Mouse (Mus musculus): ENCODE results near the gene Nt5c. TPM values are rescaled to one million over a fixed set of nuclear protein-coding genes. Genes with fewer than 3 reads are reported as not detected.
"Not testable (repeated sequence)": the region's sequence is repeated elsewhere in the genome, so short reads cannot be mapped to it uniquely, and the experiment has no call there.

Gene Nt5c
- polyA plus RNA-seq, 2 experiments from 2014 or later: 296 to 304 TPM

DNA sequence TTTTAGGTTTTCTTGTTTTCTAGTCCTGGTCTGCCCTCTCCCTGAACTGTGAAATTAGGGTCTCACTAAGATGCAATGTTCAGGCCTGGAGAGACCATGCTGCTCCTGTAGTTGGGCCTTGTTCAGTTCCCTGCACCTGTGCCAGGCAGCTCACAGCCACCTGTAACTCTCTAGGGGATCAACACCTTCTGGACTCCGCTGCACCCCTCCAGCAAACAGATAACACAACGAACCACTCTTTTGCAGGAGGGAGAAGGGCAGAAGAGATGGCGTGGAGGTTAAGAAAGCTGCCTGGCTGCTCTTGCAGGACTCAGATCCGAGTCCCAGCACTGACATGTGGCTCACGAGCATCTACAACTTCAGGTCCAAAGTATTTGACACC lies 18.8 kb upstream of the Nt5c start:
- no peak for ATAC-seq

DNA sequence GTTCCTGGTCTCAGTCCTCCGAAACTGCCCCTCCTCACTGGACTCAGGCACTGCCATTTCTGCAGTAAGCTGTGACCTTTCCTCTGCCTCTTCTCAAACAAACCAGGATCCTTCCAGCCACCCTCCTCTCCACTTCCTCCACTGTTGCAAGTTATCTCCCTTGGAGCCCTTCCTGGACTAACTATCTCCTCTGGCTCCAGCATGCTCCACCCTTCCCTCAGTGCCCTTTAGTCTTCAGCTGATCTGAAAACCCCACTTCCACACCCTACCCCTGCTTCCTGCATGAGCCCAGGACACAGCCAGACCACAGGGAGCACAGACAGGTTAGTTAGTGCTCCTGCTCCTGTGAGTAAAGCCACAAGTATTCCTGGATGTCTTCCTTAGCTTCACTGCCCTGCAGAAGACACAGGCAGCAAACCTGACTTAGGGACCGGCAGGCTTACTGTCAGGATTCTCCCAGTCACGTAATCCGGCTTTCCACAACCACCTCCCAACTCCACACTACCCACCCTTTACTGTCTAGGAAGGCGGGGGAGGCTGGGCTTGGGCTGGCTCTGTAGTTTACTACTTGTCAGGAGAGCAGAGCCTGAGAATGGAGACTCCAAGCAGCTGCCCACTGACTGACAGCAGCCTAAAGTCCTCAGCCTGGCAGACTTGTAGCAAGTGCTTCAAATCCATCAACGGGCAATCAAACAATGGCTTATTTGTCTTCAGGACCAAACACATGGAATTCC lies 18.3 kb upstream of the Nt5c start:
- no peak for ATAC-seq

DNA sequence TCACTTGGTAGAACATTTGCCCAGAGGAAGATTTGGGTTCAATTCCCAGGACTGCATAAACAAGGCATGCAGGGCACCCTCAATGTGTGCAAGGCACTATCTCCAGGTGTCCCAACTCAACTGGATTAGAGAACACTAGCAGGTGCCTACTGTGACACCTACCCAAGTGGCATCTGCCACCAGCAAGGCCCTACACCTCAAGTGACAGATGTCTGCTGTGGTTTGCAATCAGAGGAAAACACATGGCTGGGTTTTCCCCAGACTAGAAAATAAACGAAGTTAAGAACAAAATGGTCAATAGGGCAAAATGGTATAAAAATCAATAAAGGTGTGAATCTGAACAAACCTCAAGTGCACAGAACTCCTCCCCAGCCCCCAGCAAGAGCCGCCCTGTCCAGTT lies 16.4 kb upstream of the Nt5c start:
- ATAC-seq: peak; percentile 77

DNA sequence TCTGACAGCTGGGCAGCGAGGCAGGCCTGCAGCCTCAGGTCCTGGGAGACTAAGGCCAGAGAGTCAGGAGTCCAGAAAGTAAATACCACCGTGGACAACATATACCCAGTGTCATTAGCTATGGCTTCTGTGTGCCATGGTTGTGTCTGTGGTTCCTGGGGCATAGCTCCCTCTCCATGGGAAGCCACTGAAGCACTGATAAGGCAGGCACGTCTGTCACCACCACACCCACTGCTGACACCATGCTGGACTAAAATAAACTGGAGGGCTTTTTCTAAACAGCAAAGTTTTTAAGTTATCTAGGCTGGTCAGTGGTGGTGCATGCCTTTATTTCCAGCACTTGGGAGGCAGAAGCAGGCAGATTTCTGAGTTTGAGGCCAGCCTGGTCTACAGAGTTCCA lies 14.9 kb upstream of the Nt5c start:
- ATAC-seq: no peak

DNA sequence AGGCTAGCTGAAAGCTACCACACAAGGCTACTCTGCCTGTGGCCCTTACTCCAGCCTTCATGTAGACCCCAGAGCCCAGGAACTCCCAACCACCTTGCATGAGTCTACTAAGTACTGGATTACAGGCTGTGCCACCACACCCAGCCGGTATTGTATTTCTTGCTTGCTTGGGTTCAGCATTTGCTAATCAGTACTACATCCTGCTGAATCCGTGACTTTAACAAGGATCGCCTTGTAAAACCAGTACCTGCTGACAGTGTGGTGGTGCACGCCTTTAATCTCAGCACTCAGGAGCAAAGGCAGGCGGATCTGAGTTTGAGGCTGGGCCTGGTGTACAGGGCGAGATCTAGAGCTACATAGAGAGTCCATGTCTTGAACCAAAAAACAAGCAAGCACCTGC lies 11.0 kb upstream of the Nt5c start:
- ATAC-seq: no peak

DNA sequence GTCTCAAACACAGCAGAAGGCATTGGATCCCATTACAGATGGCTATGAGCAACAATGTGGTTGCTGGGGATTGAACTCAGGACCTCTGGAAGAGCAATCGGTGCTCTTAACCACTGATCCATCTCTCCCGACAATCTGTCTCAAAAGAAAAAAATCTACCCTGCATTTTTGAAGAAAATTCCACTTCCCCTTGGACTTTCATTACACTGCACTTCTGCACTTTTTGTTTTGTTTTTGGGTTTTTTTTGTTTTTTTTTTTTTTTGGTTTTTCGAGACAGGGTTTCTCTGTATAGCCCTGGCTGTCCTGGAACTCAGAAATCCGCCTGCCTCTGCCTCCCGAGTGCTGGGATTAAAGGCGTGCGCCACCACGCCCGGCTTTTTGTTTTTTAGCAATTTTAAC lies 4.9 kb upstream of the Nt5c start:
- not testable (repeated sequence) for ATAC-seq

DNA sequence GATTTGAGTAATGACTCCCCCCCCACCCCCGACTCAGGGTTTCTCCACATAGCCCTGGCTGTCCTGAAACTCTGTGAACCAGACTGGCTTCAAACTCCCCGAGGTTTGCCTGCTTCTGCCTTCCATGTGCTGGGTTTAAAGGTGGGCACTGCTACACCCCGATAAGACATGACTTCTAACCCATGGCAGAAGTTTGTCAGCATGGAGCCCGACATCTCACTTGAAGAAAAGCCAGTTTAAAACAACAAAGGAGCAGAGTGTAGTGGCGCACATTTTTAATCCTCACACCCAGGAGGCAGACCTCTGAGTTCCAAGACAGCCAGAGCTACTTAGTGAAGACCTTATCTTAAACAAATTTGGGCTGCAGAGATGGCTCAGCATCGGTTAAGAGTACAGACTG lies 725 bp upstream of the Nt5c start:
- ATAC-seq: no peak

DNA sequence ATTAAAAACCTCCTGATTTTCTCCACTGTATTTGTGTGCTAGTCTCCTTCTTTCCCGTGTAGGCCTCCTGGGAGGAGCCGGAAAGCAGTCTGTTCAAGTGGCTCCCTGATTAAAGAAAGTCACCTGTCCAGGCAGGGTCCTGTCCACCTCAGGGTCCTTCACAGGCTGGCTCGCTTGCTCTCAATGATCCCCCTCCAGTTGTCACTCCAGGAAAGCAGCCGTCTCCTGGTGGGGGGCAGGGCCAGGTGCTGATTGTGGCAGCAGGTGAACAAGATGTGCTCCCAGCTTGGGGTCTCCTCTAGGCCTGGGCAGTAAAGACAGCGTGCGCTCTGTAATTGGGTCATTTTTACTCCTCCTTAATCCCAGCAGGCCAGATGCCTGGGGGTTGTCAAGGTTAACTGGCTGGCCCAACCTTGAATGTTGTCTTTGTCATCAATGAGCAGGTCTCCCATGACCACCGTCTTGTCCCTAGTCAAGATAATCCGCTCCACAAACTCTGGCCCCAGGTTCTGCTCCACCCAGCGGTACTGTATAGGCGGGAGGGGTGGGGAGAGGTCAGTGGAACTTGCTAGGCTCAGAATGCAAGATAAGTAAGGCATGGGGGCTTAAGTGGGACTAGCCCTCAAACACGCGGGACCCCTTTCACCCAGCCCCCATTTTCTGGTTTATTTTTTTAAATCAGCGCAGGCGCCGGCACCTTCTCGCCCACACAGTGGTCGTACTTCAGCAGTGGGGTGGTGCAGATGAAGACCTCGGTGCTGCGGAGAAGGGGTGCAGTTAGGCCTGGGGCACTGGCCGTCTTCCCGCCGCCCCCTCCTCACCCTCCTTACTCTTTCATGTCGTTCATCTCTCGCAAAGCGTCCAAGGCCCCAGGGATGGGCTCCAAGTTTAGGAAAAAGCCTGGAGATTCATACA lies 964 bp downstream of the Nt5c start:
- peak; percentile 4 for ATAC-seq

DNA sequence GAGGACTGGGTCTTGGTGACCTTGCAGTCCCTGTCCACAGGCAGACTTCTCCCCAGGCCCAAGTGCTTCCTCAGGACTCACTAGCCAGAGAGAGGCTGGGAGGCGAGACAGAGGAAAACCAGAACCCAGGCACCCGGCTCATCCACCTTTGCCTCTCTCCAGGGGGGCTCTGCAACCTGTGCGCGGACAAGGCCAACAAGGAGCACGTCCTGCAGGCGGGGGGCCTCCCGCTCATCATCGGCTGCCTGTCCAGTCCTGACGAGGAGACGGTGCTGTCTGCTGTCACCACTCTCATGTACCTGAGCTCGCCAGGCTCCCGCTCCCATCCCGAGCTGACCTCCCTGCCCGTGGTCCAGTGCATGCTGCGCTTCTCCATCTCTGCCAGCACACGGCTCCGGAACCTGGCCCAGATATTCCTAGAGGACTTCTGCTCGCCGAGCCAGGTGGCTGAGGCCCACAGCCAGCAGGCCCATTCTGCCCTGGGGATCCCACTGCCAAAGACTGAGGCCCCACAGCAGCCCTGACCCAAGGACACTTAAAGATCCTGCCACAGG lies 3.0 kb downstream of the Nt5c start:
- no peak for ATAC-seq

DNA sequence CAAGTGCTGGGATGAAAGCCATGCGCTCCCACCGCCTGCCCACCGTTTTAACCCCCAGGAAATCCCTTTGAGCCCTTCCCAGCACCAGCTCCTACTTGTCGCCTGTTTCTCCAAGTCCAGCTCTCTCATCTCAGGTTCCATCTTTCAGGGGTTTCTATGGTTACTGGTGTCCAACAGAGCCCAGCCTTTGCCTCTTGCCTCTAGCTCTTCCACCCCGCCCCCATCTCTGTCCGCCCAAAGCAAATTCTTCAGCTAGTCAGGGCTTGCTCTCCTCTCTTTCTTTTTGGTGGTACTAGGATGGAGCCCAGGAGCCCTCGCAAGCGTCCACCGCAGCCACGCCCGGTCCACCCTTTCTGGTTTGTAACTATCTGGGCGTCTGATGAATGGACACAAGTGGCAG lies 6.5 kb downstream of the Nt5c start:
- ATAC-seq: no peak

DNA sequence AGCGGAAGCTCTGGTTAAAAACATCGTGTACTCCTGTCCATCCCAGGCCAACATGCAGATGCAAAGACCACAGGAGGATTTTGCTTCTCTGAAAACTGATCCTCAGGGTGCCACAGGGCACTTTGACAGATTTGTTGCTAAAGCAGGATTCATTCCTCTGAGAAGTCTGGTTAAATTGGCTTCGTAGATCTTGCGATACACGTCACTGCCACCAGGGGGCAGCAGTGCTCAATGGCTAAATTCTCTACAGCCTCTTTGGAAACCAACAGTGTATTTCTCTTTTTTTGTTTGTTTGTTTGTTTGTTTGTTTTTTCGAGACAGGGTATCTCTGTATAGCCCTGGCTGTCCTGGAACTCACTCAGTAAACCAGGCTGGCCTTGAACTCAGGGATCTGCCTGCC lies 7.9 kb downstream of the Nt5c start:
- no peak for ATAC-seq

DNA sequence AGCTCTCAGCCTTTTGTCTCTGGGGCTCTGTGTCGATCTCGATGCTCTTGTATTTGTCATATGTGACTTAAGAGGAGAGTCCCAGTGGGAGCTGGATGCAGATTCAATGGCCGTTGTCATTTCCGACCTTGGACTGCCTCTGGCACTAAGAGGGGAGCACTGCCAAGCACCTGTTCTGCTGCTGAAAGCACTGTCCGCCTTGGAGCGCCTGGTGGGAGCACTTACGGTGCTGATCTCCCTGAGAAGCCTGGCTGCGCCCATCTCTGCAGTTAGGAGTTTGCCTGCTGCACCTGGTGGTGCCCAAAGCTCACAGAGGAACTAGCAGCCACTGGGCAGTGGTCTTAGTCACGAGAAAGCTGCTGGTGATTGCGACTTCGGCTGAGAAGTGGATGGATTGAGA lies 8.4 kb downstream of the Nt5c start:
- no peak for ATAC-seq

DNA sequence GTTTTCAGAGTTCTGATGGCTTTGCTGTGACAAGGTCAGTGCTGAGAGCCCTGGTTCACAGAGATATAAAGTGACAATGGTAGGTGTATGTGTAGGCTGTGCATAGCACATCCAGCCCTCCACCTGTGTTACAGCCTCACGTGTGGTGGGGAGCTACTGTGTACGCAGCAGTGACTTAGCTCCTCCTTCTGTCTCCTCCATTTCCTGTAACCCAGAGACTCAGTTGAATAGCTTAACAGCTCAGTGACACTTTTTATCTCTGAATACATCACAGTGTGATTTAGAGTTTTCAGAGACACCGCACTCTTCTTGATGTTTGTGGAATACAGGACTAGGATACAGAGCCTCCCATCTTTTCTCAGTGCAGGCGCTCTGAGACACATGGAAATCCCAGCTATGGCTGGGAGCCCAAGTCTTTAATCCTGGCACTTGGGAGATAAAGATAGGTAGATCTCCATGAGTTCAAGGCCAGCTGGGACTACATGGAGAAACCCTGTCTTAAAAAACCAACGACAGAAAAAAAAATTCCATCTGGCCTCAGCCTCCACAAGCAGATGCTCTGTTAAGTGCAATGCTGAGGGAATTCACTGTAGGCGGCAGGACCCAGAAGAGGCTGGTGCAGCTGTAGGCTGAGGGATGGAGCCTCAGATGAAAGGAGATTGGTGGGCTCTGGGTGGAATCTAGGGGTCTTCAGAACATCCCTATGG lies 10.0 kb downstream of the Nt5c start:
- peak; percentile 94 for ATAC-seq

DNA sequence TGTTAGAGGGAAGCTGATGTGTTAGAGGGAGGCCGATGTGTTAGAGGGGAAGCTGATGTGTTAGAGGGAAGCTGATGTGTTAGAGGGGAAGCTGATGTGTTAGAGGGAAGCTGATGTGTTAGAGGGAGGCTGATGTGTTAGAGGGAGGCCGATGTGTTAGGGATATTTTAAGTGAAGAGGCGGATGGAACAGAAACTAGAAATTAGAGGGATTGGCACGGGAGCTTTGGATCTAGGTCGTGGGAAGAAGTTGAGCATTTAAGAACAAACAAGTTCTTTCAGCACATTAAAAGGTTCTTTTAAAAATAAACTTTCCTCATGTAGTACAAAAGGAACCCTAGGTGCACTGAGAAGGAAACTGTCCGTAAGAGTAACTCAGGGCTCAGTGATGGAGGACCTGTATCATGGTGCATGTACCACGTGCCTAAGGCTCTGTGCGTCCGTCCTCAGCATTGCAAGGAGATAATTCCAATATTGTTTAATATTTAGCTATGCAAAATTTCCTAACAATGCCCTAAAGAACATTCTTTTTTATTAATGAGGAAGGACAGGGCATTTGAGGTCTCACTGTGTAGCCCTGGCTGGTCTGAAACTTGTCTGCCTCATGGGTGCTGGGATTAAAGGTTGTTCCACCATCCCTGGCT lies 13.2 kb downstream of the Nt5c start:
- no peak for ATAC-seq

DNA sequence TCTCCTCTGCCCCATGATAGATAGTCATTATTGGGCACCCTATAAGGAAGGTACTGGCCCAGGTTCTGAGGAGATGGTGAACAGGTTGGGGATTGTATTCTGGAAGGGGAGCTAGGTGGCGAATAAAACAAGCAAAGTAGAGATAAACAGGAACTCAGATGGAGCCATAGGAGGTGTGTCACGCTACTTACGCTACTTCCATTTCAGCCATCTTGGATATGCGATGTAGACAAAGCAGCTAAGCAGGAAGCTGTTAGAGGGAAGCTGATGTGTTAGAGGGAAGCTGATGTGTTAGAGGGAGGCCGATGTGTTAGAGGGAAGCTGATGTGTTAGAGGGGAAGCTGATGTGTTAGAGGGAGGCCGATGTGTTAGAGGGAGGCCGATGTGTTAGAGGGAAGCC lies 14.3 kb downstream of the Nt5c start:
- ATAC-seq: peak; percentile 22

DNA sequence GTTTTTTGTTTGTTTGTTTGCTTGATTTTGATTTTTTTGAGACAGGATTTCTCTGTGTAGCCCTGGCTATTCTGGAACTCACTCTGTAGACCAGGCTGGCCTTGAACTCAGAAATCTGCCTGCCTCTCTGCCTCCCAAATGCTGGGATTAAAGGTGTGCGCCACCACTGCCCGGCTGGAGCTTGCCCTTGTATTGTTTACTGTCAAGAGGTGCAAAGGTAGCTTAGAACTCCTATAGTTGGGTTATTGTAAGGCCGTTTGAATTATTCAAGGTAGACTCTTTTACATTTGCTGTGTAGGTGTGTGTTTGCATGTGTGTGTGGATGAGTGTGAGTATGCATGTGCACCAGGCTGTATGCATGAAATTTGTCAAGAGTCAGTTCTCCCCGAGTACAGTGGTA lies 15.0 kb downstream of the Nt5c start:
- ATAC-seq: not testable (repeated sequence)

DNA sequence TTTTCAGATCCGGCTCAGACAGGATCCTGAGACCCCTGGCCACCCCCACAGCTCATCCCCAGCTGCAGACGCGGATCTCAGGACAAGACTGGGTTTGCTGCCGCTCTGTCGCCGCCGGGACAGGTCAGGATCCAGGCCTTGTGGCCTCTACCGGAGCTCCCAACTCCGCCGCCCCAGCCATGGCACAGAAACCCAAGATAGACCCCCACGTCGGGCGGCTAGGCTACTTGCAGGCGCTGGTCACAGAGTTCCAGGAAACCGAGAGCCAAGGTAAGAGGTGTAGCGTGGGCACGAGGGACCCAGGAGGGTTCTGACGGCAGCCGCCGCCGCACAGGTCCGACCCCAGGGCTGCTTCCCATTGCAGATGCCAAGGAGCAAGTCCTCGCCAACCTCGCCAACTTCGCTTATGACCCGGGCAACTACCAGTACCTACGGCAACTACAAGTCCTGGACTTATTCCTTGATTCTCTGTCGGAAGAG lies 15.9 kb downstream of the Nt5c start:
- ATAC-seq: peak; percentile 4

DNA sequence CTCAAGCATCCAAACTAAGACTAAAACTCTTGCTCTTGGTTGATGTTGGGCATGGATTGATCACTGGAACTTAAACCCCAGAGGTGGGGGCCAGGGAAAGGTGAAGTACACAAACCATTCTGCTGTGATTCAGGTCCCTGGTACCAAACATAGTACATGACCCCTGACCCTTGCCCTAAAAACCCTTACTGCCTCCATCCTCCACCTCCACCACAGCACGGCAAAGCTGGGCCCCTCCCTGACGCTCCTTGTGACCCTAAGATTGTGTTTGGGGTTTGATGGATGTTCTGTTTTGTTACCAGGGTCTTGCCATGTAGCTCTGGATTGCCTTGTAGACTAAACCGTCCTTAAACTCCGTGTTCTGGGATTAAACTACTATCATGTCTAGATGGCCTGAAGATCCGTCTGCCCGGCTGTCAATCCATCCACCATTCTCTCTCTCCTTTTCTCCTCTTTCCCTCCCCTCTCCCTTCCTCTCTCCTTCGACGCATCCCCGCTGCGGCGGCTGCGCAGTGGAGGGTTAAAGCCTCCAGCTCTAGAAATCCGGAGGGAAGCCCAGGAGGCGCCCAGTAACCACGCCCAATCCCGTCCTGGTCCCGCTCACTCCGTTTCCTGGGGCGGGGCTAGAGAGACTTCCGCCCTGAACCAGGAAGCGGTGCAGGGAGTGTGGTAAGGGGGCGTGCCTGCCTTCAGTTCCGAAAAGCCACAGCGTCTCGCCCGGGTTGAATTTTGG lies 16.5 kb downstream of the Nt5c start, which contains the start of gene Armc7:
Gene Armc7 (plus strand): TSS at position 643 of the 733 bp plus-strand sequence.
- peak; percentile 92 for ATAC-seq

DNA sequence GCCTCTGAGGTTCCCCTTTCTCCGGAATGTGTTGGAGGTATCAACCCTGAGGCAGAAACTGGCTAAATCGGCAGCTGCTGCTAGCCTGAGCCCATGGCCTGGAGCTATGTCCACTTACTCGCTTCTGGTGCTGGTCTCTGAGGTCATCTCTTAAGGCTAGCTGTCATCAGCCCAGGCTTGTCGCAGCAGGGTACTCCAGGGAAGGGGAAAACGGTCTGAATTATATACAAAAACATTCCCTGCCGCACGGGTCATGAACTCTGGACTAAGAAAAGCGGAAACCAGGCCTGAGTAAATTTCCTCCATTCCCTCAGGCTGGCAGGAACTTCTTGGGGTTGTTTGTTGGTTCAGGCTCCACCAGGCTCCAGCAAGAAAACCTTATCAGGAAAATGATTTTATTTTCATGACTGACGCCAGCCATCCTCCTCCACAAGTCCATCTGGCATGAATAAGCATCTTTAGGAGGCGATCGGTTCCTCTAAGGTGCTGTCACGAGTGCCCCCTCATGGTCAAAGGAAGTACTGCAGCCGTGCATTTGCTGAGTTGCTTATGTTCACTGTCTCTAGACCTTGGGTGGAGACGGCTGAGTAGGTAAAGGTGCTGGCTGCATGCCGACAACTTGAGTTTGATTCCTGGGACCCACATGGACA lies 17.9 kb downstream of the Nt5c start:
- peak; percentile 18 for ATAC-seq

DNA sequence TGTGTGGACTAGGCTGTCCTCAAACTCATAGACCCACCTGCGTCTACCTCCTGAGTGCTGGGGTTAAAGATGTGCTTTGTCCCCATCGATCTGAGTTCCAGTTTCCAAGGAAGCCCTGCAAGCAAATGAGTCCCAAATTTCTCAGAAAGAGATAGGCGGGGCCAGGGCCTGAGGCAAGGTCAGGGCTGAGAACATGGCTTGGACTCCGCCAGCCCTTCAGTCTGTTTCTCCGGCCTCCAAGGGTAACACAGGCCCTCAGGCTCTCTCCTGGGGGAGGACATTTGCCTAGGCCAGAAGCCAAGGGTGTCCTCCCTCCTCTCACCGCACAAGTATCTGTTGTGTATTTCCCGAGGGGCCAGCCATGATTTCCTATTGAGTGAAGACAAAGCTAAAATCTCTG lies 19.5 kb downstream of the Nt5c start:
- no peak for ATAC-seq

DNA sequence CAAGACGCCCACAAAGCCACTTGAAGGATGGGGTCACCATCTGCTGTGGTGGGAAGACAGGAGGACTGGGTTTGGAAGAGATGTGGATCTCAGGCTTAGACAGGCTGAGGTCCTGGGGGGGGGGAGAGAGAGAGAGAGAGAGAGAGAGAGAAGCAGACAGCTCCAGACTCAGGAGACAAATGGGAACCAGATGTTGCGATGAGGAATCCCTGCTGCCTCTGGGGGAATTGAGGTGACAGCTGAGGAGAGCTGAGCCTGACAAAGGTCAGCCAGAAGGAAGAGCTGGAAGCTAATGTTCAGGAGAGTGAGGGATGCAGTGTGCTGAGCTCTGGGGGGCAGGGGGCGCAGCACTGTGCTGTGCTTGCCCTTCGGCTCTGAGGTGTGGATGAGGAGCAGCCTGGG lies 24.4 kb downstream of the Nt5c start:
- no peak for ATAC-seq

All from CD4-positive, CD25-positive, alpha-beta regulatory T cell, adult 4 months (primary cell).